Mouse (Mus musculus) NIH3T3 (cell line): ENCODE measurements around the gene Cerk.
A peak's percentile ranks its signal among the peaks of the same experiment; 100 is the strongest.
"Not testable (repeated sequence)": the region's sequence is repeated elsewhere in the genome, so short reads cannot be mapped to it uniquely, and the experiment has no call there.

Experiments used
- DNase-seq: peaks from one replicate; pipeline ENCODE4 v3.0.0-alpha.2; 2012; ENCODE audit warnings: low read depth

The Cerk gene

GRCm38 (mm10) chr15:86161800-86162199, 24.1 kb downstream of the Cerk start:
- DNase-seq: not testable (repeated sequence)

DNA sequence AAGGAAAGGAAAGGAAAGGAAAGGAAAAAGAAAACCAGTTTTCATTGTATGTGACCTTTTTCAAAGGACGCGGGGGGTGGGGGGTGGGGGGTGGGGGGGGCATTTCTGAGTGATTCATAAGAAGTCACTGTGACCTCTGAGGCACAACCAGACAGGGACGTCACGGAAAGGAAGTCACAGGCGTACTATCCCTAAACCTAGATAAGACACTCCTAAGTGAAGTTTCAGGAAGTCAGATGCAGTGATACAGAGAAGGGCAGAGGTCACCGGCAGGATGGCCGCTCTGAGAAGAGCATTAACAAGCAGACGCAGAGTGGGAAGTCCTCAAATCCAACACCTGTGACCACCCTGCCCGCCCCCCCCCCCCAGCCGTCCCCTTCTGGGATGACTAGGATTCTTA, 25.0 kb downstream of the Cerk start:
- DNase-seq: no peak

GRCm38 (mm10) chr15:86159719-86160118, 26.2 kb downstream of the Cerk start:
- no peak for DNase-seq

DNA sequence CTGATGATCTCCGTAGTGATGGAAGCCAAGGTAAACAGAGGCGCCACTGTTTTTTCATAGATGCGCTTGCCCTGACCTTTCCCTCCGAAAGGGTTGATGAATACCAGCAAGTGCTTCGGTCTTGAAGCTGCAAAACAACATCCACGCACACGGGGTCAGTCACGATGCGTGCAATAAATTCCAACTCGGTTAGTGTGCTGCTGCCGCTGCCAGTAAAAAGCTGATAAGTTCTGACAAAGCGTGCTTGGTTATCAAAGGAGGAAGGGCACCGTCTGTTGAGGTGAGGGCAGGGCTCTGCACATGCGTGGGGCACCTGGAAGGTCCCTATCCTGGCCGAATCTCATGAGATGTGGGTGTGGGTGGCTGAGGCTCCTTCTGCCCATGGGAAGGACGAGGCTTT, 26.8 kb downstream of the Cerk start:
- peak; percentile 26 for DNase-seq

DNA sequence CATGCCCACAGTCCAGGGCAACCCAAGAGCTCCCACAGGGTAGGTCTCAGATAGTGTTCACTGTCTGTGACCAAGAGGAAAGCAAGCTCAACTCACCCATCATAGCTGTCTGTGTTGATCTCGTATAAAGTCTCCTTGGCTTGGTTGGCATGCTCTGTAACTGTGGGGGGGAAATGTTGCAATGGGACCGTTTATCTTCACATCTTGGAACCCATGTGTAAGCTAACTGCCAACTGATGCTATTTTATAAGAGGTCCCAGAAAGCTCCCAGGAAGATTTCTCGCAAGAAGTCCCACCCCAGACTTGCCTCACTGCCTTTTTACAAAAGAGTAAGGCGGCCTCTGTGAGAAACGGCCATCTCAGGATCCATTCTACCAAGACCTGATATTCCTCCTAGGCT, 29.4 kb downstream of the Cerk start:
- DNase-seq: no peak

GRCm38 (mm10) chr15:86153481-86153960, 32.4 kb downstream of the Cerk start:
- no peak for DNase-seq

DNA sequence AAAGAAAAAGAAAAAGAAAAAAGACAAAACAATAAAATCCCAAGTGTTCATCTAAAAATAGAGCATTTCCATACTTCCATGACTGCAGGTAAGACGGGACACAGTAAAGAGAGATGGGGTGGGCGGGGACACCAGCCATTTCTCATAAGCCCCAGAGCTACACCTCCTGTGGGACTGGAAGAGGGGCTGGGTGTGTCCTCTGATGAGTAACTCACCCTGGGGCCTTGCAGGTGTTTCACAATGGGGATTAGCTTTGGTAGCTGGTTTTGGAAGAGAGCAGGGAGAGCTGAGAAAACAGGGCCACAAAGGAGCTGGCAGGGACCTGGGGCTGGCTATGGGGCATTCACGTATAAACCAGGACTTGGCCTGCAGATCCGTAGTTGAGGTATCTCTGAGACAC, 35.3 kb downstream of the Cerk start:
- DNase-seq: no peak

DNA sequence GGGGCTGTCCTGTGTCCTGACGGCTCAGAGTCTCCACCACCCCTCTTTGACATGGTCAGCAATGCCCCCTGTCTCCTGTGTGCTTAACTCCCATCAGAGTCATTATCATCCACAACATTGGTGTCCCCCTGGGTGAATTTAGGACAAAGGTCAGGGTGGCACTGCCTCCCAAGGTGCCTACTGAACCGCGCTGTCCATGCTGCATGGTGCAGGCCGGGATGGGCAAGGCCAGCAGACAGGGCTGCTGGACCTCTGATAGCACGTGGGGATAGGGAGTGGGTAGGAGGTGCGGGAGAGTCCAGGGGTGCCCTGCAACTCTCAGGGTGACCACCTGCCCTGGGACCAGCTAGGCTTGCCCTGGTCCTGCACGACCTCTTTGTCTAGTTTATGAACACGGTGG, 39.0 kb downstream of the Cerk start:
- DNase-seq: no peak

GRCm38 (mm10) chr15:86145046-86145445, 40.9 kb downstream of the Cerk start:
- peak; percentile 94 for DNase-seq

GRCm38 (mm10) chr15:86144577-86144976, 41.4 kb downstream of the Cerk start:
- no peak for DNase-seq

DNA sequence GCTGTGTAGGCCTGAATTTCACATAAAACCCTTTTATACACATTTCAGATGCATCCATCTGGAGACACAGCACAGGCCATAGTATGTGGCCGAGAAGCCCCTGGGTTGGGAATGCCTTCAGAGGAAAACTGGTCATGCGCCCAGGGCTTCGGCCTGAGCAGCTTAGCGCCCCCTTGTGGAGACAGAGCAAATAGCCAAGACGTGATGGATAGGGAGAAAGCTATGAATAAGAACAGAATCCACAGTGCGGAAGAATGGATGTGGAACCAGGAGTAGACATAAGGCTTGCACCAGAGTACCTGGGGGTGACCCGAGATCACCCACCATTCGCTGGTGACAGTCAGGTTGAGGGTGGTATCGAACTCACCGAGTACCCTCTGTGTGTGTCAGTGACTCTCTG, 45.6 kb downstream of the Cerk start:
- DNase-seq: peak; percentile 78

GRCm38 (mm10) chr15:86137638-86138037, 48.3 kb downstream of the Cerk start:
- DNase-seq: peak; percentile 64

GRCm38 (mm10) chr15:86134941-86135783, 50.8 kb downstream of the Cerk start:
- peak; percentile 94 for DNase-seq

DNA sequence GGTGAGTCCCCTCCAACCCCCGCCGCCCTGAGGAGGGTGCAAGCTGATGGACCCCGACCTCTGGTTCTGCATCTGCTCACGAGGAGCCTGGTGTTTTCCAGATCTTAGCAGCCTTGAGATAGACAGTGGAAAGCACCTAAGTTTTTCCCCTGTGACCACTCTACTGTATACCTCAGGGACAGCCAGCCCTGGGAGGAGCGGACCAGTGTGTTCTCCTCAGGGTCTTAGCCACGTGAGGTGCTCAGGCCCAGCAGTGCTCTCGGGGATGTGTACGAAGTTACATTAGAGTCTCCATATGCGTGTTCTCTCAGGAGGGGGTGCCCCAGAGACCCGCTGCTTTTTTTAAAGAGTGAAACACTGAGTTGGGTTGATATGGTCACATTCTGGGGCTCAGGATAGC, 55.3 kb downstream of the Cerk start:
- DNase-seq: no peak

- no peak for DNase-seq
These were observed 56.9 kb downstream of the Cerk start for GRCm38 (mm10) chr15:86129036-86129435.

DNA sequence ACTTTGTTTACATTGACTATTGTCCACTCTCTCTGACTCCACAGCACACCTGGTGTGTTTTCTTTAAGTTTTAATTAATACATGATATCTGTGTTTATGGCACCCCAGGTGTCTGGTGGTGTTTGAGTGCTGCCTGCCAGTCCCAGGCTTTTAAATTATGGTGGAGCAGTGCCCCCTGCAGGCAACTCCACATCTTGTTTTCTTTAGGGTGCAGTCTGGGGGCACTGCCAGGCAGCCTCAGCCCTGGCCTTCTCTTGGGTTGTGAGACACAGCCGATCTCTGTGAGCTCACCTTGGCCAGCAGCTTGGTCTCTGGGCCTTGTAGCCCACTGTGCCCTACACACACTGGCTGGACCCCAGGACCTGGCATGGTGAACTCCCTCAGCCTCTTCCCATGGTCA, 61.6 kb downstream of the Cerk start:
- DNase-seq: peak; percentile 88

- DNase-seq: no peak
These were observed 62.5 kb downstream of the Cerk start for GRCm38 (mm10) chr15:86123409-86123808.

- DNase-seq: peak; percentile 61
These were observed 63.5 kb downstream of the Cerk start for GRCm38 (mm10) chr15:86122261-86122949.

GRCm38 (mm10) chr15:86119186-86119585, 66.8 kb downstream of the Cerk start:
- no peak for DNase-seq

DNA sequence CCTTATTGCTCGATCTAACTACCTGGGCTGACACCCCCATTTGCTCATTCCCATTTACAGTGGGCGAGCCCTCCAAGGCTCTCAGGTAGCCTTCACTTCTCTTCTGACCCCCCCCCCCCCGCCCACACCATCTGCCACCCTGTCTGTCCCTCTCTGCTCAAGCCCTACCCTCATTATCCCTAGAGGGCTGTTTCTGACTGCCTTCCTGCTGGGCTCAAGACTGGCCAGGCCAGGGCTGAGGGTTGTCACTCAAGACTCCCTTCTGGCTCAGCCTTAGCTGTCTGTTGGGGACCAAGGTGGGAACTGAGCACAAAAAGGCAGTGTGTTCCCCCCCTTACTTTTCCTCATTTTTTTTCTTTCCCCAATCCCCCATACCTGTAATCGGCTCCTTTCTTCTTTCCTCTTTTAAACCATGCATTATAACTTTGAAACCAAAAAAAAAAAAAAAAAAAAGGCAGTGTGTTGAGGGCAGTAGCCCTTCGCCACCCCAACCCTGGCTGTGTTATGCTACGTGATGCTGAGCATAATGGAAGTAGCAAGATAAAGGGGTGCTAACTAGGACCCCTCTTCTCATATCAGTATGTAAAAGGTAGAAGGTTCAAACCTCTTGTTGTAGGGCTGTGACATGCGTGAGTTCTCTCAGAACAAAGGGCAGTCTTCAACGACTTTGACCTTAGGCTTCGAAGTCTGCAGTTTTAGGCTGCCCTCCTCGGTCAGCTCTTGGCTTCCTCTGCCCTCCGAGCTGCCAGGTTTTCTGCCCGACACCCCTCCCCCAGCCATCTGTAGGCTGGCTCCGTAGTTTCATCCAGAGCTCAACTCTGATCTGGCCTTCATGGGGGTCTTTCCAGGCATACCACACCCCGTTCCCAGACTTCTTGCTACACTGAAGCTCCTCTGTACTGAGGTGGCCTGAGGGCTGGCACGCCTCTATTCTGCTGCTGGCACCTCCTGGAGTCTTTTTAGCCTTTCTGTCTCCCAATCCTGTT, 68.5 kb downstream of the Cerk start:
- DNase-seq: no peak

GRCm38 (mm10) chr15:86116421-86116820, 69.5 kb downstream of the Cerk start:
- DNase-seq: no peak

DNA sequence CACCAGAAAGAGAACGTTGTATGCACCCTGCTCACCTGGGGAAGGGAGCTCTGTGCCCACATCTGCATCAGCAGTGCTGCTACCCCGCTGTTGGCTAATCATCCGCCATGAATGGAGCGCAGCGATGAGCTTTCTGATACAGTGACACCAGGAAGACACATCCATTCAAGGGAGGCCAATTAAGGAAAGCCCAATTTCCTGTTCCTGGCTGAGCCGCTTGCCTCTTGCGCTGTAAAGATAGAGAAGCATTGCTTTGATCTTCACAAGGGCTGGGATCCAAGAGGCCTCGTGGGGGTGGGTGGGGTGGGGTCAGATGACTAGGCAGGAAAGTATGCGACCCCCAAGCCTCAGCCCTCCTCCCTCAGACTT, 72.6 kb downstream of the Cerk start:
- DNase-seq: no peak
